Mouse (Mus musculus): ENCODE results near the gene Olfr1362. TPM values are rescaled to one million over a fixed set of nuclear protein-coding genes. Genes with fewer than 3 reads are reported as not detected.

Gene Olfr1362
- not detected for polyA plus RNA-seq (2014; fragmentation: Illumina TruSeq; extraction: RNeasy Lipid Tissue Mini Kit (QIAGEN cat#74804); ENCODE audit: low read depth, low replicate concordance)

DNA sequence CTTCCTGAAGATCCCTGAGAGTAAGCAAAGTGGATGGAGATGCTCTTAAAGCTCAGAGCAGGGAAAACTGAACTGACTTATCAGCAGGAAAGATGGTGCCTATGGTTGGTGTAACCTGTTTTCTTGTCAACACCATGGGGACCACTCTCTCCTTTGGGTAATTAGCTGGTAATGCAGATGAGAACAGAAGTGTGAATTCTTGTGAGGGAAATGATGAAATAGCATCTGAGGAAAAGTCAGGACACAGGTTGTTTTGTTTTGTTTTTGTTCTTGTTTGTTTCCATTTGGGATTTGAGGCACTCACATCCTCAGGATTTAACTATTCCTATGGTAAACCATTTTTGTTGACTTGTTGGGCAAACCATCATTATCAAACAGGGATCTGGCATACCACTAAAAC lies at the start of gene Olfr1362:
Gene Olfr1362 (minus strand): TSS at position 101 of the 400 bp plus-strand sequence.

DNA sequence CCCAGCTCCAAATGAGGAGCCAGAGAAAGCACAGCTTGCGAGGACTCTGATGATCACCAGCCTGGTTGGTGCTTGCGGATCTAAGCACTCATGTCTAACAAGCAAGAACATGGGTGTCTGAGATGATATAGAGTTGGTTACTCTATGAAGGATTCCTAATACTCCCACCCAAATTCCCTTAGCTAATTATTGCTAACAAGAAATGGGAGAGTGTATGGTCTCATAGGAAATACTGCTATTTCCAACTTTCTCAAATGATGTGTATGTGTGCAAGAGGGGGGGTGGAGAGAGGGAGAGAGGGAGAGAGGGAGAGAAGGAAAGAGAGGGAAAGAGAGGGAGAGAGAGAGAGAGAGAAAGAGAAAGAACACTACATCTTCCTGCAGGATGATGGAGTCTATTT lies 49.5 kb upstream of the Olfr1362 start, which contains the start of gene Olfr1361:
Gene Olfr1361 (minus strand): TSS at position 101 of the 400 bp plus-strand sequence.

DNA sequence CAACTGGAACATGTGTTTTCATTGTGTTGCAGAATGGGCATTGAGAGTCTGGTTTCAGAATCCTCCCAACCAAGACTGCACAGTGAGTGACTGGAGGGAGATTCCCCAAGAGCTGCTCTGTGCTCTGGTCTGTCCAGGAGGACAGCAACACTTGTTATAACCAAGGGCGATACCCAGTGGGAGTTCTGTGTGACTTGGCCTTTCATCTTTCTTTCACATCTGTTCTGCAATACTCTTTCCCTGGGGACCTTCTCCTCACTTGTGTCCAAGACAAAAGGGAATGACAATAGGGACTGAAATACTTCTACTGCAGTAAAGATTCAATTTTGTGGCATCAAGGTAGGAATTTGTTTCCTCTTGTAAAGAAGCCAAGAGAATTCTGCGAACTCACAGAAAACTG lies 28.6 kb upstream of the Olfr1362 start, which contains the start of gene Olfr11:
Gene Olfr11 (minus strand): TSS at position 101 of the 400 bp plus-strand sequence.

DNA sequence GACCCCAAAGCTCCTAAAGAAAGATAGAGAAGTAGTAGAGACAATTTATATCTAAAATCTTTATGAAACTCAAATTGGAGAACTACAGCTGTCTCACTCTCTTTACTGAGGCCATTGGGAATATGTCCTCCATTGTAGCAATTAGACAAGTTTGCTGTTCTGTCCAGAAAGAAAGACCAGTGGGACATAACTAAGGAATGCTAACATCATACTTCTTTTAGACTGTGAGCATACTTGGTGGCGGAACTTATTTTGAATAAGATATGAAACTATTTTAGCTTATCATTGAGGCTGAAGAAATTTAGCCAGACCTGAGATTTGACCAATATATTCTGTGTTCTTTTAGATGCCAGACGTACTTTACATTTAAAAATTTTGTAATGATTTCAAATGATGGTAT lies 32.2 kb downstream of the Olfr1362 start, which contains the start of gene Olfr1364:
Gene Olfr1364 (minus strand): TSS at position 101 of the 400 bp plus-strand sequence.

Other genes with a start within 250 kb of the Olfr1362 start
- 29.9 TPM for gene Zkscan3, start 211.3 kb downstream of the Olfr1362 start, polyA plus RNA-seq (2014; fragmentation: Illumina TruSeq; extraction: RNeasy Lipid Tissue Mini Kit (QIAGEN cat#74804); ENCODE audit: low read depth, low replicate concordance)
- 13.0 TPM for gene Pgbd1, start 173.0 kb downstream of the Olfr1362 start, polyA plus RNA-seq (2014; fragmentation: Illumina TruSeq; extraction: RNeasy Lipid Tissue Mini Kit (QIAGEN cat#74804); ENCODE audit: low read depth, low replicate concordance)
- 21.1 TPM for gene Zscan26, start 160.3 kb downstream of the Olfr1362 start, polyA plus RNA-seq (2014; fragmentation: Illumina TruSeq; extraction: RNeasy Lipid Tissue Mini Kit (QIAGEN cat#74804); ENCODE audit: low read depth, low replicate concordance)
- gene Nkapl, start 145.5 kb downstream of the Olfr1362 start, polyA plus RNA-seq (2014; fragmentation: Illumina TruSeq; extraction: RNeasy Lipid Tissue Mini Kit (QIAGEN cat#74804); ENCODE audit: low read depth, low replicate concordance): 189 TPM
- gene Zkscan4, start 135.1 kb downstream of the Olfr1362 start, polyA plus RNA-seq (2014; fragmentation: Illumina TruSeq; extraction: RNeasy Lipid Tissue Mini Kit (QIAGEN cat#74804); ENCODE audit: low read depth, low replicate concordance): 0.67 TPM
- not detected for gene Gm10065, start 134.6 kb downstream of the Olfr1362 start, polyA plus RNA-seq (2014; fragmentation: Illumina TruSeq; extraction: RNeasy Lipid Tissue Mini Kit (QIAGEN cat#74804); ENCODE audit: low read depth, low replicate concordance)
- gene AK157302, start 118.8 kb downstream of the Olfr1362 start, polyA plus RNA-seq (2014; fragmentation: Illumina TruSeq; extraction: RNeasy Lipid Tissue Mini Kit (QIAGEN cat#74804); ENCODE audit: low read depth, low replicate concordance): 10.2 TPM
- gene Gm11273, start 112.6 kb downstream of the Olfr1362 start, polyA plus RNA-seq (2014; fragmentation: Illumina TruSeq; extraction: RNeasy Lipid Tissue Mini Kit (QIAGEN cat#74804); ENCODE audit: low read depth, low replicate concordance): 0.88 TPM
- 9.0 TPM for gene Zkscan8, start 82.9 kb downstream of the Olfr1362 start, polyA plus RNA-seq (2014; fragmentation: Illumina TruSeq; extraction: RNeasy Lipid Tissue Mini Kit (QIAGEN cat#74804); ENCODE audit: low read depth, low replicate concordance)
- gene Olfr1366, start 71.2 kb downstream of the Olfr1362 start, polyA plus RNA-seq (2014; fragmentation: Illumina TruSeq; extraction: RNeasy Lipid Tissue Mini Kit (QIAGEN cat#74804); ENCODE audit: low read depth, low replicate concordance): not detected
- gene Olfr1535, start 54.1 kb downstream of the Olfr1362 start, polyA plus RNA-seq (2014; fragmentation: Illumina TruSeq; extraction: RNeasy Lipid Tissue Mini Kit (QIAGEN cat#74804); ENCODE audit: low read depth, low replicate concordance): not detected
- not detected for gene Olfr1364, start 32.3 kb downstream of the Olfr1362 start, polyA plus RNA-seq (2014; fragmentation: Illumina TruSeq; extraction: RNeasy Lipid Tissue Mini Kit (QIAGEN cat#74804); ENCODE audit: low read depth, low replicate concordance)
- not detected for gene Olfr11, start 28.5 kb upstream of the Olfr1362 start, polyA plus RNA-seq (2014; fragmentation: Illumina TruSeq; extraction: RNeasy Lipid Tissue Mini Kit (QIAGEN cat#74804); ENCODE audit: low read depth, low replicate concordance)
- not detected for gene Olfr1361, start 49.4 kb upstream of the Olfr1362 start, polyA plus RNA-seq (2014; fragmentation: Illumina TruSeq; extraction: RNeasy Lipid Tissue Mini Kit (QIAGEN cat#74804); ENCODE audit: low read depth, low replicate concordance)
- not detected for gene Olfr1360, start 63.4 kb upstream of the Olfr1362 start, polyA plus RNA-seq (2014; fragmentation: Illumina TruSeq; extraction: RNeasy Lipid Tissue Mini Kit (QIAGEN cat#74804); ENCODE audit: low read depth, low replicate concordance)
- not detected for gene Olfr1359, start 84.1 kb upstream of the Olfr1362 start, polyA plus RNA-seq (2014; fragmentation: Illumina TruSeq; extraction: RNeasy Lipid Tissue Mini Kit (QIAGEN cat#74804); ENCODE audit: low read depth, low replicate concordance)
- not detected for gene Hist1h2bl, start 102.1 kb upstream of the Olfr1362 start, polyA plus RNA-seq (2014; fragmentation: Illumina TruSeq; extraction: RNeasy Lipid Tissue Mini Kit (QIAGEN cat#74804); ENCODE audit: low read depth, low replicate concordance)
- gene Hist1h2ai, start 102.4 kb upstream of the Olfr1362 start, polyA plus RNA-seq (2014; fragmentation: Illumina TruSeq; extraction: RNeasy Lipid Tissue Mini Kit (QIAGEN cat#74804); ENCODE audit: low read depth, low replicate concordance): not detected
- not detected for gene Hist1h3h, start 103.6 kb upstream of the Olfr1362 start, polyA plus RNA-seq (2014; fragmentation: Illumina TruSeq; extraction: RNeasy Lipid Tissue Mini Kit (QIAGEN cat#74804); ENCODE audit: low read depth, low replicate concordance)
- gene Hist1h2bm, start 108.0 kb upstream of the Olfr1362 start, polyA plus RNA-seq (2014; fragmentation: Illumina TruSeq; extraction: RNeasy Lipid Tissue Mini Kit (QIAGEN cat#74804); ENCODE audit: low read depth, low replicate concordance): not detected
- not detected for gene Hist1h4j, start 121.0 kb upstream of the Olfr1362 start, polyA plus RNA-seq (2014; fragmentation: Illumina TruSeq; extraction: RNeasy Lipid Tissue Mini Kit (QIAGEN cat#74804); ENCODE audit: low read depth, low replicate concordance)
- not detected for gene Hist1h4k, start 136.5 kb upstream of the Olfr1362 start, polyA plus RNA-seq (2014; fragmentation: Illumina TruSeq; extraction: RNeasy Lipid Tissue Mini Kit (QIAGEN cat#74804); ENCODE audit: low read depth, low replicate concordance)
- not detected for gene Hist1h2ak, start 139.8 kb upstream of the Olfr1362 start, polyA plus RNA-seq (2014; fragmentation: Illumina TruSeq; extraction: RNeasy Lipid Tissue Mini Kit (QIAGEN cat#74804); ENCODE audit: low read depth, low replicate concordance)
- not detected for gene Hist1h2bn, start 140.1 kb upstream of the Olfr1362 start, polyA plus RNA-seq (2014; fragmentation: Illumina TruSeq; extraction: RNeasy Lipid Tissue Mini Kit (QIAGEN cat#74804); ENCODE audit: low read depth, low replicate concordance)
- gene Hist1h1b, start 166.6 kb upstream of the Olfr1362 start, polyA plus RNA-seq (2014; fragmentation: Illumina TruSeq; extraction: RNeasy Lipid Tissue Mini Kit (QIAGEN cat#74804); ENCODE audit: low read depth, low replicate concordance): not detected
- not detected for gene Hist1h3i, start 169.3 kb upstream of the Olfr1362 start, polyA plus RNA-seq (2014; fragmentation: Illumina TruSeq; extraction: RNeasy Lipid Tissue Mini Kit (QIAGEN cat#74804); ENCODE audit: low read depth, low replicate concordance)
- not detected for gene Hist1h2an, start 173.2 kb upstream of the Olfr1362 start, polyA plus RNA-seq (2014; fragmentation: Illumina TruSeq; extraction: RNeasy Lipid Tissue Mini Kit (QIAGEN cat#74804); ENCODE audit: low read depth, low replicate concordance)
- 27.9 TPM for gene Hist1h2bp, start 173.4 kb upstream of the Olfr1362 start, polyA plus RNA-seq (2014; fragmentation: Illumina TruSeq; extraction: RNeasy Lipid Tissue Mini Kit (QIAGEN cat#74804); ENCODE audit: low read depth, low replicate concordance)
- gene Hist1h2bq, start 196.2 kb upstream of the Olfr1362 start, polyA plus RNA-seq (2014; fragmentation: Illumina TruSeq; extraction: RNeasy Lipid Tissue Mini Kit (QIAGEN cat#74804); ENCODE audit: low read depth, low replicate concordance): not detected
- not detected for gene Hist1h2ao, start 196.4 kb upstream of the Olfr1362 start, polyA plus RNA-seq (2014; fragmentation: Illumina TruSeq; extraction: RNeasy Lipid Tissue Mini Kit (QIAGEN cat#74804); ENCODE audit: low read depth, low replicate concordance)
- gene Hist1h4m, start 197.7 kb upstream of the Olfr1362 start, polyA plus RNA-seq (2014; fragmentation: Illumina TruSeq; extraction: RNeasy Lipid Tissue Mini Kit (QIAGEN cat#74804); ENCODE audit: low read depth, low replicate concordance): not detected
- gene Hist1h4n, start 218.2 kb upstream of the Olfr1362 start, polyA plus RNA-seq (2014; fragmentation: Illumina TruSeq; extraction: RNeasy Lipid Tissue Mini Kit (QIAGEN cat#74804); ENCODE audit: low read depth, low replicate concordance): not detected
- gene Hist1h2ap, start 219.5 kb upstream of the Olfr1362 start, polyA plus RNA-seq (2014; fragmentation: Illumina TruSeq; extraction: RNeasy Lipid Tissue Mini Kit (QIAGEN cat#74804); ENCODE audit: low read depth, low replicate concordance): not detected
- gene Hist1h2br, start 219.7 kb upstream of the Olfr1362 start, polyA plus RNA-seq (2014; fragmentation: Illumina TruSeq; extraction: RNeasy Lipid Tissue Mini Kit (QIAGEN cat#74804); ENCODE audit: low read depth, low replicate concordance): 0.48 TPM